Mouse (Mus musculus) intestine, embryonic 14.5 days (tissue): ENCODE measurements around the gene Flad1. TPM values are rescaled to one million over a fixed set of nuclear protein-coding genes. Genes with fewer than 3 reads are reported as not detected.

Source experiments
- ATAC-seq: fragments of 200-750 bp; cut with Nextera tagmentation; replicated peaks from 2 replicates; pipeline ENCODE4 v1.8.0; 2017; ENCODE audit warnings: low read depth, moderate number of reproducible peaks, moderate TSS enrichment, moderate library complexity; ENCODE audit not compliant: low FRiP score, low TSS enrichment
- DNase-seq: peaks from one replicate; pipeline ENCODE4 v3.0.0-alpha.2; 2018; ENCODE audit warnings: low spot score
- H3K27ac ChIP-seq: fragments of 300-500 bp; sonication (generic); 2 replicates; pipeline ENCODE4 v1.5.1; 2014; ENCODE audit warnings: low read depth, mild to moderate bottlenecking, control low read depth
- H3K27me3 ChIP-seq: fragments of 300-500 bp; sonication (generic); replicated peaks from 2 replicates; pipeline ENCODE4 v1.6.1; 2014; ENCODE audit warnings: low read length, control low read depth; ENCODE audit not compliant: control insufficient read depth, insufficient read depth
- H3K36me3 ChIP-seq: fragments of 300-500 bp; sonication (generic); 2 replicates; pipeline ENCODE4 v1.6.1; 2014; ENCODE audit warnings: low read length, control low read depth; ENCODE audit not compliant: control insufficient read depth, insufficient read depth
- H3K4me1 ChIP-seq: fragments of 300-500 bp; sonication (generic); replicated peaks from 2 replicates; pipeline ENCODE4 v1.6.1; 2014; ENCODE audit warnings: low read length, control low read depth, mixed read lengths; ENCODE audit not compliant: control insufficient read depth, insufficient read depth
- H3K4me2 ChIP-seq: fragments of 300-500 bp; sonication (generic); 2 replicates; pipeline ENCODE4 v1.6.1; 2014; ENCODE audit warnings: low read length
- H3K4me3 ChIP-seq: fragments of 300-500 bp; sonication (generic); 2 replicates; pipeline ENCODE4 v1.5.1; 2014; ENCODE audit warnings: low read depth, low read length, control low read depth, mixed read lengths
- H3K9ac ChIP-seq: fragments of 300-500 bp; sonication (generic); 2 replicates; pipeline ENCODE4 v1.6.1; 2014; ENCODE audit warnings: mild to moderate bottlenecking, low read length
- H3K9me3 ChIP-seq: fragments of 300-500 bp; sonication (generic); 2 replicates; pipeline ENCODE4 v1.6.1; 2016; ENCODE audit warnings: low read length, control low read depth; ENCODE audit not compliant: control insufficient read depth
- WGBS: fragments of 180-500 bp; shearing (Covaris S2); extraction: QIAGEN DNeasy Blood & Tissue Kit; methylation state at CpG from one replicate; pipeline ENCODE4 v1.1.7; 2014; 5-methylcytosine and 5-hydroxymethylcytosine counted together
- polyA plus RNA-seq: library from polyadenylated mRNA; unstranded; fragments of >200 nt; fragmentation: Nextera tagmentation; extraction: Ambion mirVana; gene quantifications from 2 replicates; pipeline ENCODE4 v1.2.1, GENCODE M21; 2014

Flad1 gene
- polyA plus RNA-seq, 1 experiment from 2014 or later = 28.7 TPM

GRCm38 (mm10) chr3:89449541-89449940 lies 37.9 kb upstream of the Flad1 start:
- peak; percentile 85 for DNase-seq
- no peak overlapping the region for H3K4me2 ChIP-seq
- no peak overlapping the region for H3K27ac ChIP-seq
- no peaks in the 10 kb centered on the region for H3K27me3 ChIP-seq
- ATAC-seq = 0 out of 2 replicates have a peak, but pooled peaks have one; percentile 32
- no peak overlapping the region for H3K4me3 ChIP-seq
- no peak overlapping the region for H3K9ac ChIP-seq
- H3K4me1 ChIP-seq = 0 out of 2 replicates have a peak, but pooled peaks cover 4% of the 10 kb centered on the region
- WGBS = 48% methylated on average over 7 of the region's 7 CpGs
- no peaks in the 10 kb centered on the region for H3K9me3 ChIP-seq
- H3K36me3 ChIP-seq = peaks cover 26% of the 10 kb centered on the region

- Histone ChIP-seq H3K4me2 (no peak overlapping the region), H3K27ac (no peak overlapping the region)
- WGBS = 63% methylated on average over 13 of the region's 13 CpGs
These were observed 37.3 kb upstream of the Flad1 start for GRCm38 (mm10) chr3:89448720-89449537.

DNA sequence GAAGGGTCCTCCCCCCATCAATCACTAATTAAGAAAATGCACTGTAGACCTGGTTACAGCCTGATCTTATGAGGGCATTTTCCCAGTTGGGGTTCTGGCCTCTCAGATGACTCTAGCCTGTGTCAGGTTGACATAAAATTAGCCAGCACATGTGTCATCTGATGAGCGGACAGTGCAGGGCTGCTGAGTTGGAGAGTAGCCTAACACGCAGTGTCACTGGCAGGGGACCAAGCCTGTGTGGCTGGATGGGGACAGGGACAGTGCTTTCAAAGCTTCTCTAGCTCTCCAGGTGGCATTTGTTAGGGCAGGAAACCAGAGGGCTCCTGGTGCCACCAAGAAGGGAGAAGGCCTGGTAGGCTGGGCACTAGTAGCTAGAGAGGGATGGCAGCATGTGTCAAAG lies 29.0 kb upstream of the Flad1 start:
- no peak overlapping the region for H3K4me2 ChIP-seq
- ATAC-seq = no peak
- peaks cover 18% of the 10 kb centered on the region for H3K36me3 ChIP-seq
- H3K9me3 ChIP-seq = no peaks in the 10 kb centered on the region
- no peak overlapping the region for H3K27ac ChIP-seq
- 100% methylated on average over 2 of the region's 2 CpGs for WGBS
- no peak overlapping the region for H3K4me3 ChIP-seq
- H3K9ac ChIP-seq = no peak overlapping the region
- H3K27me3 ChIP-seq = no peaks in the 10 kb centered on the region
- peaks cover 10% of the 10 kb centered on the region for H3K4me1 ChIP-seq
- no peak for DNase-seq

More at GRCm38 (mm10) chr3:89448720-89449537, 37.3 kb upstream of the Flad1 start:
- H3K36me3 ChIP-seq = peaks cover 29% of the 10 kb centered on the region
- H3K9me3 ChIP-seq = no peaks in the 10 kb centered on the region
- DNase-seq = no peak
- H3K9ac ChIP-seq = no peak overlapping the region
- no peak overlapping the region for H3K4me3 ChIP-seq
- H3K27me3 ChIP-seq = no peaks in the 10 kb centered on the region
- ATAC-seq = no peak
- 0 out of 2 replicates have a peak, but pooled peaks cover 4% of the 10 kb centered on the region for H3K4me1 ChIP-seq

DNA sequence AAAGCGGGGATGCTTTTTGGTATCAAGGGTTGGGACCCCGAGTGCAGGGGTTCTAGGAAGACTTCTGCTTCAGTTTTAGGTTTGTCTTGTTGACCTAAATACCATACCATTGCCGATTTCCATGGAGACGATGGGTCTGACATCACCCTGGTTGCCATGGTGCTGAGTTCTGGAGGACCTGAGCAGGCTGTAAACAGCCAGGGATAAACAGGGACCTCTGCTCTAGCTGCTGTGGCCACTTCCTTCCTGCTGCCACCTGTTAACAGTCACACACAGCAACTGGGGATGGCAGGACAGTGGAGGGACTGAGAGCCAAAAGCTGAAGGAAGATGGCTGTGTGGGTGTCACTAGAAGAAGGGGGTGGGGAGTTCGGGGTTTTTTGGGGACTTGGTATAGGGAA lies 25.6 kb upstream of the Flad1 start:
- WGBS = 36% methylated on average over 5 of the region's 5 CpGs
- peak overlapping the region; percentile 56 for H3K9ac ChIP-seq
- peak overlapping the region; percentile 50 for H3K4me3 ChIP-seq
- H3K4me1 ChIP-seq = peaks cover 10% of the 10 kb centered on the region
- H3K27me3 ChIP-seq = no peaks in the 10 kb centered on the region
- H3K9me3 ChIP-seq = no peaks in the 10 kb centered on the region
- H3K36me3 ChIP-seq = peaks cover 34% of the 10 kb centered on the region
- H3K27ac ChIP-seq = peak overlapping the region; percentile 58
- ATAC-seq (no peak), DNase-seq (no peak)
- H3K4me2 ChIP-seq = peak overlapping the region; percentile 58

GRCm38 (mm10) chr3:89436176-89437113 lies 24.8 kb upstream of the Flad1 start, which contains the start of gene Pbxip1:
Gene Pbxip1 (plus strand): TSS chr3:89436706.
- peak within 1 kb of the TSS; percentile 58 for H3K4me2 ChIP-seq
- H3K4me1 ChIP-seq = peaks cover 14% of the 10 kb centered on the region
- peaks cover 36% of the 10 kb centered on the region for H3K36me3 ChIP-seq
- H3K27me3 ChIP-seq = no peaks in the 10 kb centered on the region
- DNase-seq = peak; percentile 78
- H3K9me3 ChIP-seq = no peaks in the 10 kb centered on the region
- peak within 1 kb of the TSS; percentile 56 for H3K9ac ChIP-seq
- H3K27ac ChIP-seq = peak within 1 kb of the TSS; percentile 58
- peak within 1 kb of the TSS; percentile 50 for H3K4me3 ChIP-seq
- ATAC-seq = peak; percentile 84
- WGBS = 5% methylated on average over 16 of the region's 16 CpGs

DNA sequence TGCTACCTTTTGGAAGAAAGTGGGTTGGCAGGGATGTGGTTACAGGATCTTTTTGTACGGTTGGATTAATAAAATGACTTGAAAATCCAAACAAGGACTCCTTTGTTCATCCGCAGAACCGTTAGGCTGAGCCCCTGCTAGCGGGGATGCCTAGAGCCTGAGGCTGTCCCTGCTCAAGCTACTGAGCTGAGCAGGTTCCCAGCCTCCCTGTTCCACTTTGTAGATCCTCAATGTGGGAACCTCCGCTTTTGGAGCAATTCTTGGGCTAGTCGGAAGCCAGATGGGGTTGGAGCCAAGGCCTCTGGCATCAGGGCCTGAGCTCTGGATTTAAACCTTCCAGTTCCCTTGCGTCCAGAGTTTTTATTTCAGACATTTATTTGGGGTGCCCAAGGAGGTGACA lies 23.4 kb upstream of the Flad1 start:
- no peak overlapping the region for H3K4me3 ChIP-seq

DNA sequence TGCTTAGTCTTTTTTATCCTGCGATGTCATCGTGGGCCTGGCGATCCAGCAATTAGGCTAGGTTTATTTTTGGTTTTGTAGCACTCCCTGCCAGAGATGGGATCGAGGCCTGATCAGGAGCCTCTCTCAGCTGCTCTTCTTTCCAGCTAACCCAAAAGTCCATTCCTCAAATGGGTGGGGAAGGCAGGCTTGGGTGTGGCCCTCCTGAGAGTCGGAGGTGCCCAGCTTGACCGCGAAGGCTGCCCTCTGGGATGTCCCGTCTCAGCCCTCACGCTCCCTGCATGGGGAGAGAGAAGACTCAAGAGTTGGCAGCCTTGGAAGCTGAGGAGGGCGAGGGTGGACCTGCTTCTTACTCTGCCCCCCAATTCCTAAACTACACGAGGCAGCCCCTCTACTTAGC lies 22.9 kb upstream of the Flad1 start:
- Histone ChIP-seq H3K9me3 (no peaks in the 10 kb centered on the region), H3K27ac (no peak overlapping the region), H3K4me3 (no peak overlapping the region), H3K27me3 (no peaks in the 10 kb centered on the region), H3K36me3 (peaks cover 34% of the 10 kb centered on the region), H3K9ac (no peak overlapping the region), H3K4me1 (peaks cover 20% of the 10 kb centered on the region), H3K4me2 (no peak overlapping the region)
- no peak for DNase-seq
- no peak for ATAC-seq
- 75% methylated on average over 11 of the region's 11 CpGs for WGBS

More for the DNA sequence above, 23.4 kb upstream of the Flad1 start:
- H3K4me1 ChIP-seq = peaks cover 20% of the 10 kb centered on the region
- H3K9me3 ChIP-seq = no peaks in the 10 kb centered on the region
- no peak overlapping the region for H3K9ac ChIP-seq
- no peak overlapping the region for H3K27ac ChIP-seq
- 81% methylated on average over 7 of the region's 7 CpGs for WGBS
- DNase-seq (no peak), ATAC-seq (no peak)
- H3K4me2 ChIP-seq = no peak overlapping the region
- H3K36me3 ChIP-seq = peaks cover 34% of the 10 kb centered on the region
- no peaks in the 10 kb centered on the region for H3K27me3 ChIP-seq

DNA sequence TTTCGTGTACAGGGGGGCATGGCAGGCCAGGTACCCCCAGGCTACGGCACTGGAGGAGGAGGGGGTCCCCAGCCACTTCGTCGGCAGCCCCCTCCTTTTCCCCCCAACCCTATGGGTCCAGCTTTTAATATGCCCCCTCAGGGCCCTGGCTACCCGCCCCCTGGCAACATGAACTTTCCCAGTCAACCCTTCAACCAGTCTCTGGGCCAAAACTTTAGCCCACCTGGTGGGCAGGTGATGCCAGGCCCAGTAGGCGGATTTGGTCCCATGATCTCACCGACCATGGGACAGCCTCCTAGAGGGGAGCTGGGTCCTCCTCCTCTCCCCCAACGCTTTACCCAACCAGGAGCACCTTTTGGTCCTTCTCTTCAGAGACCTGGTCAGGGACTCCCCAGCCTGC lies 20.9 kb upstream of the Flad1 start:
- whole genome bisulfite sequencing = 96% methylated on average over 7 of the region's 8 CpGs
- DNase-seq = no peak
- H3K36me3 ChIP-seq = peaks cover 44% of the 10 kb centered on the region

More for the DNA sequence above, 20.9 kb upstream of the Flad1 start:
- no peak for ATAC-seq
- Histone ChIP-seq H3K9ac (no peak overlapping the region), H3K4me2 (no peak overlapping the region), H3K4me1 (peaks cover 20% of the 10 kb centered on the region), H3K27ac (no peak overlapping the region), H3K4me3 (no peak overlapping the region), H3K9me3 (no peaks in the 10 kb centered on the region), H3K27me3 (no peaks in the 10 kb centered on the region)
